Mouse (Mus musculus): Measurements from ENCODE around the gene Dmrt2.

Gene Dmrt2

GRCm38 (mm10) chr19:25675866-25676440, 3.7 kb downstream of the Dmrt2 start:
- no peak for DNase-seq (ENCODE audit: low spot score)

- DNase-seq (ENCODE audit: low spot score) = no peak
Observed at GRCm38 (mm10) chr19:25698850-25699249, 26.6 kb downstream of the Dmrt2 start.

GRCm38 (mm10) chr19:25713382-25713781, 41.2 kb downstream of the Dmrt2 start:
- DNase-seq (ENCODE audit: low spot score) = no peak

GRCm38 (mm10) chr19:25714927-25715326, 42.7 kb downstream of the Dmrt2 start:
- no peak for DNase-seq (ENCODE audit: low spot score)

- no peak for DNase-seq (ENCODE audit: low spot score)
Observed at GRCm38 (mm10) chr19:25722616-25723015, 50.4 kb downstream of the Dmrt2 start.
